Mouse (Mus musculus) spleen, postnatal 14 days (tissue): ENCODE results near the gene Smarcd2.
"Not testable (repeated sequence)": the region's sequence is repeated elsewhere in the genome, so short reads cannot be mapped to it uniquely, and the experiment has no call there.

Source experiments
- DNase-seq, 2 experiments: peaks; one replicate each; pipeline ENCODE4 v3.0.0; 2021 to 2022; ENCODE audit warnings: low spot score in 2 of 2

Gene Smarcd2

GRCm38 (mm10) chr11:106246834-106247233 is 25.9 kb downstream of the Smarcd2 start:
- DNase-seq, result no peak

GRCm38 (mm10) chr11:106233978-106234377 is 38.8 kb downstream of the Smarcd2 start:
- DNase-seq, result not testable (repeated sequence)

GRCm38 (mm10) chr11:106220603-106221002 is 52.2 kb downstream of the Smarcd2 start:
- no peak for DNase-seq

GRCm38 (mm10) chr11:106216730-106217490 is 55.9 kb downstream of the Smarcd2 start, which contains the start of gene Ddx42:
Gene Ddx42 (plus strand): TSS chr11:106216926.
- DNase-seq, result peak; percentile 78 to 84

GRCm38 (mm10) chr11:106215927-106216729 is 56.6 kb downstream of the Smarcd2 start, which contains the start of gene Ccdc47:
Gene Ccdc47 (minus strand): TSS chr11:106216344.
- peak; percentile 80 to 86 for DNase-seq

GRCm38 (mm10) chr11:106215450-106215859 is 57.3 kb downstream of the Smarcd2 start:
- DNase-seq, result no peak

- no peak for DNase-seq
Observed at GRCm38 (mm10) chr11:106214856-106215255, 57.9 kb downstream of the Smarcd2 start.
